Mouse (Mus musculus): ENCODE results near the gene Cacna2d2. TPM values are rescaled to one million over a fixed set of nuclear protein-coding genes. Genes with fewer than 3 reads are reported as not detected.

Gene Cacna2d2
- polyA plus RNA-seq, 1 experiment from 2014 or later = 0.35 TPM

DNA sequence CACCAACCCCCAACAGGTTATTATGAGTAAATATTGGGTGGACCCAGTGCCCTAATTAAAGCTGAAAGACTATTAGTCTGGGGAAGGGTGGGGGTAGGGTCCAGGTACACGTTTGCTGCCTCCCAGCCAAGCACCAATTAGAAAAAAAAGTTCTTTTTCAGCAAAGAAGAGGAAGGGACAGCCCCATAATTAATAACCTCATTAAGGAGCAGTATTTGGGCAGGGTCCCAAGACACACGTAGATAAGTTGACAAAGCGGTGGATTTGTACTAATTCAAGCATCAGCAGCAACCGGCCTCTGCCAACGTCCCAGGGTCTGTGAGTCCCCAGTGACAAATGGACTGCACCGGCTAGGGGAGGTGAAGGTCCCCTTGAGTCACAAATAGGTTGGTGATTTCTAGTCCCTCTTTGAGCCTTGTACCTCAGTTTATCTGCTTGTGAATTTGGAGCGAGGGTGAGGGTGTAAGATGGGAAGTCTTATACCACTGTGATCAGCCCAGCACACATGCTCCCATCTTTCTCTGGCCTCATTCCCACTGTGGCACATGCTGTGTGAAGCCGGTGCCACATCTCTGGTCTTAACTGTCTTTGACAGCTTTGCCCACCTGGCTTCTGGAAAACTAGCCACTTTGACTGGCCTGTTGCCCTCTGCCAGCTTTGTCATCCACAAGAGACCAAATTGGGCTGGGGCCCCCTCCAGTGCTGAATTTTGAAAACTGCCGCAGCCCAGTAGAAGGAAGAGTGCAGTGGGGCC, 20.3 kb downstream of the Cacna2d2 start:
- no peak for ATAC-seq (replicated peaks; ENCODE audit: low FRiP score, low TSS enrichment, low read depth)
- no peaks in the 10 kb centered on the region for H3K4me1 ChIP-seq (replicated peaks; ENCODE audit: control insufficient read depth, insufficient read depth, low read length)
- no peaks in the 10 kb centered on the region for H3K27me3 ChIP-seq (replicated peaks; ENCODE audit: control insufficient read depth, insufficient read depth, low read length)
- 78% methylated on average over 9 of the region's 9 CpGs for WGBS
- no peak overlapping the region for H3K27ac ChIP-seq (ENCODE audit: low read depth)
- H3K4me3 ChIP-seq (ENCODE audit: low read depth, low read length) = no peak overlapping the region
- H3K36me3 ChIP-seq (ENCODE audit: control insufficient read depth, insufficient read depth, low read length) = no peaks in the 10 kb centered on the region
- no peak for DNase-seq (ENCODE audit: low spot score)
- no peak overlapping the region for H3K9ac ChIP-seq (ENCODE audit: low read length)
- no peaks in the 10 kb centered on the region for H3K9me3 ChIP-seq (ENCODE audit: control insufficient read depth, low read length)
- no peak overlapping the region for H3K4me2 ChIP-seq (ENCODE audit: low read length)

DNA sequence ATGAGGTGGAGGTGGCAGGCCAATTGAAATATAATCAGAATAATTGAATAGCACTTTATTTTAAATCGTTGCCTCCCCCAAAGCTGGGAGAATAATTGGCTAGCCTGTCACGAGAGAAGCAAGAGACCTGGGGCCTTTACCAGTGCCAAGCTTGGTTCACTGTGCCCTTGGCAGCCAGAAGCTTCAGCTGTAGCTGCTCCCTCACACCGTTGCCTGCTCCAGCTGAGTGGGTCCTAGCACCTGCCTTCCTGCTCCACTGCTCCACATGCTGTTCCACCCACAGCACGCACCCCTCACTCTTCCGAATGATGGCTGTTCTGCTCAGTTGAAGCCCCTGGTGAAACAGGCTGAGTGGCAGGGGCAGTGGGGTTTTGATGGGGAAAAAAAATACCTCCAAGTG, 21.5 kb downstream of the Cacna2d2 start:
- no peak for ATAC-seq (replicated peaks; ENCODE audit: low FRiP score, low TSS enrichment, low read depth)
- H3K4me1 ChIP-seq (replicated peaks; ENCODE audit: control insufficient read depth, insufficient read depth, low read length) = no peaks in the 10 kb centered on the region
- DNase-seq (ENCODE audit: low spot score) = no peak
- H3K27ac ChIP-seq (ENCODE audit: low read depth) = no peak overlapping the region
- WGBS = 77% methylated on average over 5 of the region's 5 CpGs
- no peak overlapping the region for H3K4me2 ChIP-seq (ENCODE audit: low read length)
- H3K36me3 ChIP-seq (ENCODE audit: control insufficient read depth, insufficient read depth, low read length) = no peaks in the 10 kb centered on the region
- H3K27me3 ChIP-seq (replicated peaks; ENCODE audit: control insufficient read depth, insufficient read depth, low read length) = no peaks in the 10 kb centered on the region
- no peak overlapping the region for H3K4me3 ChIP-seq (ENCODE audit: low read depth, low read length)
- no peaks in the 10 kb centered on the region for H3K9me3 ChIP-seq (ENCODE audit: control insufficient read depth, low read length)
- no peak overlapping the region for H3K9ac ChIP-seq (ENCODE audit: low read length)

DNA sequence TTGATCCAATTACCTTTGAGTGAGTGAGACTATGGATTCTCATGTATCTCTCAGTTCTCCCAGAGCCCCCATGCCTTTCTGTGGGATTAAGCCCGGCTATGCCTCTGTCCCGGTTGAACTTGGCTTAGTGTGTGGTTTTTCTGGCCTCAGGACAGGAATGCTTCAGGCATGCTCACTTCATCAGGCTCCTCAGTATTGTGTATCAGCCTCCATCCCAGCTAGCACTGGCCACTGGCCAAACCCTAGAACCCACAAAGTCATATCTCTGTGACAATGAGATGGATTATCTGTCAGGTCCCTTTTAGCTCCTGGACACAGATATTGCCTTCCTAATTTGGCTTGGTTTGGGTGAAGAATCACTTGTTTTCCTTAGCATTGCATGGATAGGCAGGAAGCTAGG, 23.5 kb downstream of the Cacna2d2 start:
- no peak for DNase-seq (ENCODE audit: low spot score)
- H3K4me3 ChIP-seq (ENCODE audit: low read depth, low read length) = no peak overlapping the region
- 44% methylated on average over 2 of the region's 2 CpGs for WGBS
- ATAC-seq (replicated peaks; ENCODE audit: low FRiP score, low TSS enrichment, low read depth) = no peak
- peaks cover 7% of the 10 kb centered on the region; the same call in 1 of the 2 replicates for H3K27me3 ChIP-seq (replicated peaks; ENCODE audit: control insufficient read depth, insufficient read depth, low read length)
- H3K4me2 ChIP-seq (ENCODE audit: low read length) = no peak overlapping the region
- no peaks in the 10 kb centered on the region for H3K36me3 ChIP-seq (ENCODE audit: control insufficient read depth, insufficient read depth, low read length)
- H3K27ac ChIP-seq (ENCODE audit: low read depth) = no peak overlapping the region
- no peaks in the 10 kb centered on the region for H3K4me1 ChIP-seq (replicated peaks; ENCODE audit: control insufficient read depth, insufficient read depth, low read length)
- H3K9ac ChIP-seq (ENCODE audit: low read length) = no peak overlapping the region
- H3K9me3 ChIP-seq (ENCODE audit: control insufficient read depth, low read length) = no peaks in the 10 kb centered on the region

DNA sequence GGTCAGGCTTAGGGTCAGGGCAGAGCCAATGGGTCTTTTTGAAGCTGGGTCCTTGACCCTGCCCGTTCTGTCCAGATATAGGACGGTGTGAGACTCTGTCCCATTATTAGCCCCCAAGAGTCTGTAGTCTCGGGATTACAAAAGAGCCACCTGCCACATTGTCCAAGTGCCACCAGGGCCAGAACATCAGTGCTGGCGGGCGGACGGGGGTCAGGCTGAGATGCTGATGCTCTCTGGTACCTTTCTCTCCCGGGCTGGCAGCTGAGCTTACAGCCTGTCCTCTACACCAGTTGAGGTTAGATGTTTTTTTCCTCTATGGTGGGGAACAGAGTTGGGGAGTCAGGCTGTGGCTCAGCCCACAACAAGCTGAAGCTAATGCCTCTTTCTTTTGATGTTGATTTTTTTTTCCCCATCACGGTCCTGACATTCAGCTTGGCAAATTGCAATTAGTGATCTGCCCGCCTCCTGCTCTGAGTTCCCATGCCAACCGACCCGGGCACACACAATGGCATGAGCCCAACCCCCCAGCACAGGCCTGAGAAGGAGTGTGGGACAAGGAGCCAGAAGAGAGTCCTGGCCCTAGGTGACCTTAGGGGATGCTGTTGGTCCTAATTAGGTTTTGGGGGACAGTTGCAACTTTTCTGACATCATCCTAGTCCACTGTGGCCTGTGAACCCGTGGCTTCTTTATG, 25.2 kb downstream of the Cacna2d2 start:
- DNase-seq (ENCODE audit: low spot score) (no peak), ATAC-seq (replicated peaks; ENCODE audit: low FRiP score, low TSS enrichment, low read depth) (no peak)
- Histone ChIP-seq H3K36me3 (ENCODE audit: control insufficient read depth, insufficient read depth, low read length) (no peaks in the 10 kb centered on the region), H3K4me2 (ENCODE audit: low read length) (no peak overlapping the region), H3K4me1 (replicated peaks; ENCODE audit: control insufficient read depth, insufficient read depth, low read length) (no peaks in the 10 kb centered on the region), H3K27me3 (replicated peaks; ENCODE audit: control insufficient read depth, insufficient read depth, low read length) (peaks cover 8% of the 10 kb centered on the region; the same call in 1 of the 2 replicates), H3K4me3 (ENCODE audit: low read depth, low read length) (no peak overlapping the region), H3K9me3 (ENCODE audit: control insufficient read depth, low read length) (no peaks in the 10 kb centered on the region), H3K27ac (ENCODE audit: low read depth) (no peak overlapping the region), H3K9ac (ENCODE audit: low read length) (no peak overlapping the region)
- 79% methylated on average over 12 of the region's 12 CpGs for WGBS

DNA sequence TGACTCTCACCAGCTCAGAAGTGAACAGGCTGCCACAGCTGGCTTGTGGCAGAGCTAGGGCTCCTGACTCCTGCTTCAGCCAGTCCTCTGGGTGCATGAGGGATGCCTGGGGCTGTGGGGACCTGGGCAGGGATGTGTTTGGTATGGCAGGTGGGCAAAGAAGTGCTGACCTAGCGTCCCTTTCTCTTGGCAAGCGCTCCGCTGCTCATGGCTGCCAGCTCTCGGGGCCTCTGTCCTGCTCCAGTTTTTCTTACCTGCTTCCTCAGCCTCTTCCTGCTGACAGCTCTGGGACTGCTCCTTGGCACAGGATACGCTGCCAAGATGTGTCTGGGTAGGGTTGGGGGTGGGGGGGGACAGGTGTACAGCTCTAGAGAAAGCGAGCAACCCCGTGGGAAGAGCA, 28.5 kb downstream of the Cacna2d2 start:
- H3K9me3 ChIP-seq (ENCODE audit: control insufficient read depth, low read length) = no peaks in the 10 kb centered on the region
- H3K27me3 ChIP-seq (replicated peaks; ENCODE audit: control insufficient read depth, insufficient read depth, low read length) = peaks cover 8% of the 10 kb centered on the region; the same call in 1 of the 2 replicates
- DNase-seq (ENCODE audit: low spot score) (no peak), ATAC-seq (replicated peaks; ENCODE audit: low FRiP score, low TSS enrichment, low read depth) (no peak)
- 0 out of 2 replicates have a peak, but pooled peaks cover 5% of the 10 kb centered on the region for H3K4me1 ChIP-seq (replicated peaks; ENCODE audit: control insufficient read depth, insufficient read depth, low read length)
- no peaks in the 10 kb centered on the region for H3K36me3 ChIP-seq (ENCODE audit: control insufficient read depth, insufficient read depth, low read length)
- no peak overlapping the region for H3K4me3 ChIP-seq (ENCODE audit: low read depth, low read length)
- no peak overlapping the region for H3K9ac ChIP-seq (ENCODE audit: low read length)
- no peak overlapping the region for H3K4me2 ChIP-seq (ENCODE audit: low read length)
- whole genome bisulfite sequencing = 74% methylated on average over 7 of the region's 7 CpGs
- no peak overlapping the region for H3K27ac ChIP-seq (ENCODE audit: low read depth)

DNA sequence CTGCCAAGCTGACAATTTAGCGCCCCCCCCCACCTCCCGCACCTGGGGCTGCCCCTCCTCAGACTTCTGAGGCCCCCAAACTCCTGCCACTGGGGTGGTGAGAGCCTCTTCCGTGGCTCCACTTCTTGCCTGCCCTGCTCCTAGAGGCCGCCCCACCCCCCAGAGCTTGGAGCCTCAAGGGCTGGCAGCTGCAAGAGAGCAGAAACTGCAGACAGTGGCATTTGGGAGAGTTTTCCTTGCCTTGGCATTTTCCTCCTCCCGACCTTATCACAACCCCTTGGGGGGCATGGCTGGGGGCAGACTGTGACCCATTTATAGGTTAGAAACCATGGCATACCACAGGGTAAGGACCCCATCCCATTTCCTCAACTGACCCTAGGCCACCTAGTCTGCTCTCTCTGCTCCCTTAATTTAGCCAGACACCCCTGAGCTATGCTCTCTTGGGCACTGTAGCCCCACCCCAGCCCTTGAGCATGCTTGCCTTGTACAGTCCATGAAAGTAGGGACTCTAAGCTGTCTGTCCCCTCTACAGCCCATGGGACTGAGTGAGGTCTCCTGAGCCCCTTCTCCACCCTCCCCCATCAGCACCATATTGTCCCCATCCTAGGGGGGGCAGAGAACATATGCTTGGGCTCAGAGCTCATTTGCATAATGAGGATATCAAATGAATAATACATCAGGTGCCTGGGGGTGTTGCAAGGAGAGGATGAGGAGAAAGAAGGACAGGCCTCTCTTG, 29.2 kb downstream of the Cacna2d2 start:
- no peak for ATAC-seq (replicated peaks; ENCODE audit: low FRiP score, low TSS enrichment, low read depth)
- 53% methylated on average over 5 of the region's 5 CpGs for WGBS

DNA sequence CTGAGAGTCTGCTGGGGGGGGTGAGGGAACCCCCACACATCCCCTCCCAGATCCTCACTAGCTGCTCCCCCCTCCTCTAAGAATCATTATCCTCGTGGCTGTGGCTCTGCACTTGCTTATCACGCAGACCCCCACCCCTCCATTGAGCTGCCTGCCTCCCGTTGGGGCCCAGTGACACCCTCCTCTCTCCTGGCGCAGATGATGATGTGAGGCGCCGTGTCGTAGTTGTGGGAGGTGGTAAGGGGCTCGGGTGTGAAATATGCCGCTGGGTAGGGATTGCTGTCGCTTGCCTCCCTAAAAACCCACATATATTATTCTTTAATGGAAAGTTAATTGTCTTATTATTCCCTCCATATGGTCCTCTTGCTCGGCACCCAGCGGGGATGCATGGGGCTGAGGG, 31.0 kb downstream of the Cacna2d2 start:
- no peak overlapping the region for H3K4me2 ChIP-seq (ENCODE audit: low read length)
- no peak for ATAC-seq (replicated peaks; ENCODE audit: low FRiP score, low TSS enrichment, low read depth)

More for the DNA sequence above, 29.2 kb downstream of the Cacna2d2 start:
- H3K36me3 ChIP-seq (ENCODE audit: control insufficient read depth, insufficient read depth, low read length) = no peaks in the 10 kb centered on the region
- DNase-seq (ENCODE audit: low spot score) = no peak
- H3K27me3 ChIP-seq (replicated peaks; ENCODE audit: control insufficient read depth, insufficient read depth, low read length) = peaks cover 8% of the 10 kb centered on the region; the same call in 1 of the 2 replicates
- H3K4me1 ChIP-seq (replicated peaks; ENCODE audit: control insufficient read depth, insufficient read depth, low read length) = 0 out of 2 replicates have a peak, but pooled peaks cover 6% of the 10 kb centered on the region
- H3K9me3 ChIP-seq (ENCODE audit: control insufficient read depth, low read length) = no peaks in the 10 kb centered on the region
- no peak overlapping the region for H3K9ac ChIP-seq (ENCODE audit: low read length)
- no peak overlapping the region for H3K27ac ChIP-seq (ENCODE audit: low read depth)
- H3K4me2 ChIP-seq (ENCODE audit: low read length) = no peak overlapping the region
- H3K4me3 ChIP-seq (ENCODE audit: low read depth, low read length) = no peak overlapping the region

DNA sequence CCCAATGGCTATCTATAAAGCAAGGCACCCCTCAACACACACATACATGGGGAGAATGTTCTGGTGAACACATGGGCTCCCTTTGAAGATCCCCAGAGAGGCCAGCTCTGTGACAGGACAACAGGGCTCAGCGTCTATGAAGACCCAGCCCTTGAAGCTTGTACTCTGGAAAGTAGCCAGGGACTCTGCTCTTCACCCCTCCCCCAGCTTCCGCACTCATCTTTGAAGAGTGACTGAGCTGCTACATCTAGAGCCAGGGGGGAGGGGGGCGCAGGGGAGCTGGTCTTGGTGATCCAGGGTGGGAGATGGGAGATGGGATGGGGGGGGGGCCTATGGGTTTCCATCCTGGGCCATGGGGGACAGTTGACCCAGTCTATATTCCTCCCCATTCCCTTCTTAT, 33.1 kb downstream of the Cacna2d2 start:
- H3K27me3 ChIP-seq (replicated peaks; ENCODE audit: control insufficient read depth, insufficient read depth, low read length) = 0 out of 2 replicates have a peak, but pooled peaks cover 3% of the 10 kb centered on the region
- H3K9me3 ChIP-seq (ENCODE audit: control insufficient read depth, low read length) = no peaks in the 10 kb centered on the region
- no peak overlapping the region for H3K4me2 ChIP-seq (ENCODE audit: low read length)
- no peak overlapping the region for H3K27ac ChIP-seq (ENCODE audit: low read depth)
- H3K9ac ChIP-seq (ENCODE audit: low read length) = no peak overlapping the region
- H3K4me1 ChIP-seq (replicated peaks; ENCODE audit: control insufficient read depth, insufficient read depth, low read length) = peaks cover 13% of the 10 kb centered on the region; the same call in 1 of the 2 replicates
- DNase-seq (ENCODE audit: low spot score) (no peak), ATAC-seq (replicated peaks; ENCODE audit: low FRiP score, low TSS enrichment, low read depth) (no peak)
- no peak overlapping the region for H3K4me3 ChIP-seq (ENCODE audit: low read depth, low read length)
- H3K36me3 ChIP-seq (ENCODE audit: control insufficient read depth, insufficient read depth, low read length) = no peaks in the 10 kb centered on the region
- 55% methylated on average over 3 of the region's 3 CpGs for WGBS

More for the DNA sequence above, 31.0 kb downstream of the Cacna2d2 start:
- Histone ChIP-seq H3K9ac (ENCODE audit: low read length) (no peak overlapping the region), H3K9me3 (ENCODE audit: control insufficient read depth, low read length) (no peaks in the 10 kb centered on the region), H3K4me3 (ENCODE audit: low read depth, low read length) (no peak overlapping the region), H3K36me3 (ENCODE audit: control insufficient read depth, insufficient read depth, low read length) (no peaks in the 10 kb centered on the region), H3K4me1 (replicated peaks; ENCODE audit: control insufficient read depth, insufficient read depth, low read length) (peaks cover 13% of the 10 kb centered on the region; the same call in 1 of the 2 replicates), H3K27ac (ENCODE audit: low read depth) (no peak overlapping the region), H3K27me3 (replicated peaks; ENCODE audit: control insufficient read depth, insufficient read depth, low read length) (peaks cover 8% of the 10 kb centered on the region; the same call in 1 of the 2 replicates)
- 54% methylated on average over 12 of the region's 12 CpGs for WGBS
- DNase-seq (ENCODE audit: low spot score) = no peak
